Mouse (Mus musculus) spleen, postnatal 36 days (tissue): ENCODE data around the gene Hoxd8.

Source experiments
- DNase-seq, 2 experiments: peaks; one replicate each; pipeline ENCODE4 v3.0.0; 2022; ENCODE audit warnings: low spot score in 2 of 2, mixed read lengths in 1 of 2

The Hoxd8 gene

GRCm38 (mm10) chr2:74669650-74670235 lies 34.7 kb upstream of the Hoxd8 start:
- DNase-seq: no peak

DNA sequence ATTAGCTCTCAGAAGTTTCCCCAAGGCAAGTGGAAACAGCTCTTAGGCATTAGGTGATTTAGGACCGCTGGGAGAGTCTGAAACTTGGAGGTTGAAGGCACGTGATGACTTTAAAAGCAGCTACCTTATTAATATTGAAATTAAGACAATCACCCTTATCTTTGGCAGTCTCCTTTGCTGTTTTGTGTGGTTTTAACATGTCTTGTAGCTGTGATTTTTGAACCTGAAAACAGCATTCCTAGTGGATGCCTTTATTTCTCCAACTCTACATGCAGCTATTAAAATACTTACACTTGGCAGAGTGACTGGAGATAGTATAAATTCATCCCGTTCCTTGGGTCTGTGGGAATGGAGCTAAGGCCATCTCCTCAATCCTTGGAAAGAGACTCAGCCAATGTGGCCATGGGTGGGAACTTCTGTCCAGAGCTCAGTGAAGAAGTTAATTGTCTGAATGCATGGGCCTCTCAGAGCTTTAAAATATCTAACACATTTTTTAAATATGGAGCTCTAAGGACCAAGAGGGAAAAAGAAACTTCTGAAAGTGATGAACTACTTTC lies 33.7 kb upstream of the Hoxd8 start:
- DNase-seq: no peak

- no peak for DNase-seq
Measured at GRCm38 (mm10) chr2:74671847-74672246, 32.6 kb upstream of the Hoxd8 start.

GRCm38 (mm10) chr2:74672481-74673362 lies 31.7 kb upstream of the Hoxd8 start:
- DNase-seq: peak in 1 of 2 experiments; percentile 13

GRCm38 (mm10) chr2:74673835-74674425 lies 30.5 kb upstream of the Hoxd8 start:
- DNase-seq: no peak

GRCm38 (mm10) chr2:74674881-74675665 lies 29.3 kb upstream of the Hoxd8 start, which contains the start of gene Hoxd12:
Gene Hoxd12, plus strand, starts transcription at chr2:74675013.
- no peak for DNase-seq

DNA sequence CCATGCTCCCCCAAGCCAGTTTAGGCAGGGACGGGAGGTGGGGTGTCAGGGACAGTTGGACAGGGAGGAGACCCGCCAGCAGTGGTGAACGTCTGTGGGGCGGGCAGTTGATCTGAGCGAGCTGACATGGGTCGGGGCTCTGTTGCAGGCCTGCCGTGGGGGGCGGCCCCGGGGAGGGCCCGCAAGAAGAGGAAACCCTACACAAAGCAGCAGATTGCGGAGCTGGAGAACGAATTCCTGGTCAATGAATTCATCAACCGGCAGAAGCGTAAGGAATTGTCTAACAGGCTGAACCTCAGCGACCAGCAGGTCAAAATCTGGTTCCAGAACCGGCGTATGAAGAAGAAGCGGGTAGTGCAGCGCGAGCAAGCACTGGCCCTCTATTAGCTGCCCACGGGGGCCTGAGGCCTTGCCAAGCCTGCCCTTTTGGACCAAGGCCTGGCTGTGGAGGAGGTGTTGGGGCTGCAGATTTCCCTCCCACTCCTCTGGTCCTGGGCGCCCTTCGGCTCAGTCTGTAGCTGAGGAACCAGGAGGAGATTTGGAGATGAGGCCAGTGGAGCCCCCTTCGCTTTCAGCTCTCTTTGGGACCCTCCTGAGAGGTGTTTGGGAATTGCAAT lies 28.6 kb upstream of the Hoxd8 start:
- no peak for DNase-seq

GRCm38 (mm10) chr2:74676376-74677052 lies 27.9 kb upstream of the Hoxd8 start:
- DNase-seq: no peak

- no peak for DNase-seq
Measured at GRCm38 (mm10) chr2:74677106-74677505, 27.3 kb upstream of the Hoxd8 start.

DNA sequence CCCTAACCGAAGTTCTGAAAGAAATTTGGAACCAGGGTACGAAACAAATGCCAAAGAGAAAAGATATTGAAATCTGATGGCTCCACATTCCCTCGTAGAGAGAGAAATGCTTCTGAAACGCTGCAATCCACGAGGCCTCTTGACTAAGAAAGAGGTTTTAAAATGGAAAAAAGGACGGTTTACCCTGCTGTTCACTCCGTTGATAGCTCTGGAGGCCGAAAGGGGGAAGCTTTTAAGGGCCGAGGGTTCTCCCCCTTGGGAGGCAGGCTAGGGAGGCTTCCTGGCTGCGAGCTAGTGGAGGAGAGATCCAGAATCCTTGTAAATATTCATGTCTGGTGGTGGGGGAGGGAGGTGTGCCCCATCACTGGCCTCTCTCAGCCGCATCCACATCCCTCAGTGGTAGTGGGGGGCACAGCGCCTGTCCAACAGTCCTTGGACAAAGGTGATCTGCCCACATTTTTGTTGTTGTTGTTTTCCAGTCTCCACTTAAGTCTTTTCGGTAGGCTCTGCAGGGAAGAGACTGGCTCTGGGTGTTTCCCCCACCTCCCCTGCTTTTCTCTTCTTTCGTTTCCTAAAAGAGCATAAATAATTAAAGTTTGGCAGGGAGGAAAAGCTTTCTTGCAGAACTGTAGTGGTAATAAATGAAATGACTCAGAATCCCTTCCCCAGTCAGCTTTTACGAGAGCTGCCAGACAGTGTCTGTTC lies 25.4 kb upstream of the Hoxd8 start, which contains the start of gene Hoxd11:
Gene Hoxd11 (plus strand): TSS at position 667 of the 705 bp plus-strand sequence.
- no peak for DNase-seq

- no peak for DNase-seq
Measured at GRCm38 (mm10) chr2:74679596-74679971, 24.8 kb upstream of the Hoxd8 start.

DNA sequence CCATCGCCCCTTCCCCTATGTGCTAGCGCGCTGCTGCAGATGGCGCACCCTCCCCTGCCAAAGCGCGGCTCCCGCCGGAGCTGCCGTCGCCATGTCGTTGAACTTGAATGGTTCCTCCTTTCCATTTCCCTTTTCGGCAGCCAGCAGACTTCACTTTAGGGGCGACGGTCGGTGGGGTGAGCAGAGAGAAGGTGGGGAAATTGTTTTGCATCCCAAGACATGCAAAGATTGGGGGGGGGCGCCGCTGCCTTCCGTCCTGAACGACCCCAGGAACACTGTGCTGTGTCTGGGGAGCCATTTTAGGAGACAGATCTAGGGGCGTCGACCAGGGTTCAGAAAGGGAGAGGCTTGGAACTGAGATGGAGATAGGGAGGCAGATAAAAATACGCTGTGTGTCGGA lies 24.4 kb upstream of the Hoxd8 start:
- DNase-seq: no peak

DNA sequence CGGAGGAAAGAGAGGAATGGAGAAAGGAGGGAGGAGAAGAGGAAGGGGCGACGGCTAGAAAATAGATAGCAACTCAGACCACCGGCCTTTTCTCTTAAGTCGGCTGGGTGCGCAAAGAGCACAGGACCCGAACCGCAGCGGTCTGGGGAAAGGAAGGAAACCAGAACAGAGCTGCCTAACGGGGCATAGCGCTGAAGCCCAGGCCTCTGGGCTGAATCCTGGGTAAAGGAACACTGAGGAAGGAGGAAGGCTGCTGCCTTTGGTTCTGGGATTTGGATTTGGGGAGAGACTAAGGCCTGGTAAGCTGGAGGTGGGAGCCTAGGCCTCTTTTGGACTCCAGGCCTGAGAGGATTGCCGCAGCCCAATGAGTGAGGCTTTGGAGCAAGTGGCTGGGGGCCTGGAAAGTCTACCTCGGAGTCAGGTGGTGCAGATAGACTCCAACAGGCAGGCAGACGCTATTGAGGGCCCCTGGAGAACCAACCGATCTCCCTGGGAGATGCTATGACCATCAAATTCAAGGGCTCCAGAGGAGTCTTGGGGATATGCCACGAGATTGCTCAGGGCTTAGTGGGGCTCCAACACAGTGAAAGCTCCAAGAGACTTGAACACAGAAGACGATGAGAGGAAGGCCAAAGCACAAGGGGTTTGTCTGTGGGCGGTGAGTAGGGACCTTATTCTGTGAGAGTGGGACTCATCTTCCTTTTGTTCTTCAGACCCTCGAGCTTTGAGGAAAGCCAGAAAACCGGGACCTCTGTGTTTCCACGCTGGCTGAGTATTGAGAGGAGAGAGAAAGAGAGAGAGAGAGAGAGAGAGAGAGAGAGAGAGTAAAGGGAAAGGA lies 23.6 kb upstream of the Hoxd8 start:
- no peak for DNase-seq

- no peak for DNase-seq
Measured at GRCm38 (mm10) chr2:74681594-74682531, 22.6 kb upstream of the Hoxd8 start.

DNA sequence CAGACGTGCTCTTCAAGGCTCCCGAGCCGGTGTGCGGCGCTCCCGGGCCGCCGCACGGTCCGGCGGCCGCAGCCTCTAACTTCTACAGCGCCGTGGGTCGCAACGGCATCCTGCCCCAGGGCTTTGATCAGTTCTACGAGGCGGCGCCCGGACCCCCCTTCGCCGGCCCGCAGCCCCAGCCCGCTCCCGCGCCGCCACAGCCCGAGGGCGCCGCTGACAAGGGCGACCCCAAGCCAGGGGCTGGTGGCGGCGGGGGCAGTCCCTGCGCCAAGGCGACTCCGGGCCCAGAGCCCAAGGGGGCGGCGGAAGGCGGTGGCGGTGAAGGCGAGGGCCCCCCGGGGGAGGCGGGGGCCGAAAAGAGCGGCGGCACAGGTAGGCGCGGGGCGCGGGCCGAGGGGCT lies 21.6 kb upstream of the Hoxd8 start:
- no peak for DNase-seq

GRCm38 (mm10) chr2:74683471-74683951 lies 20.9 kb upstream of the Hoxd8 start:
- no peak for DNase-seq

DNA sequence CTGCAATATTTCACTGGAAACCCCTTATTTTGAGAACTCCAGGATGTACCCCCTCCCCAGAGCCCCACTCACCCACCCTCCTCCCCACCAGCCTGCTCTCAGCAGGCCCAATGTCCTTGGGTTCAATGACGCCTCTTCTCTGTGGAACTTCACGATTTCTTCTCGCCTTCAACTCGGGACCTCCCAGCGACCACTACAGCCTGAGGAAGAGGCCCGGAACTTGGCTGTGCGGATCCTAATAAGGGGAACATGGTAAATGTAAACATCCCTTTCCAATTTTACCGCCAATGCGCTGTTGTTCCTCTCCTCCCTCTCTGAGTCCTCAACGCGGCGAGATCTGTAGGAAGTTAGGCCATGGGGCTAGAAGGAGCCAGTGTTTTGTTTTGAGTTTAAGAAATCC lies 20.3 kb upstream of the Hoxd8 start:
- DNase-seq: no peak
